Mouse (Mus musculus) forebrain, postnatal 0 days (tissue): ENCODE data around the gene Dppa4. TPM values are rescaled to one million over a fixed set of nuclear protein-coding genes. Genes with fewer than 3 reads are reported as not detected.
"Not testable (repeated sequence)": the region's sequence is repeated elsewhere in the genome, so short reads cannot be mapped to it uniquely, and the experiment has no call there.

Experiments
- ATAC-seq: fragments of 200-750 bp; cut with Nextera tagmentation; 2 replicates; pipeline ENCODE4 v1.8.0; 2017; ENCODE audit warnings: mild to moderate bottlenecking, moderate library complexity
- DNase-seq: peaks from one replicate; pipeline ENCODE4 v3.0.0-alpha.2; 2015
- H3K27ac ChIP-seq: fragments of 300-500 bp; sonication (generic); 2 replicates; pipeline ENCODE4 v1.5.1; 2014; ENCODE audit warnings: low read depth, mild to moderate bottlenecking, antibody characterized with exemption, low read length, moderate library complexity, mixed read lengths
- H3K27me3 ChIP-seq: fragments of 300-500 bp; sonication (generic); 2 replicates; pipeline ENCODE4 v1.6.1; 2014; ENCODE audit warnings: mild to moderate bottlenecking, low read length, mixed read lengths; ENCODE audit not compliant: insufficient read depth
- H3K36me3 ChIP-seq: fragments of 300-500 bp; sonication (generic); 2 replicates; pipeline ENCODE4 v1.6.1; 2014; ENCODE audit warnings: mild to moderate bottlenecking, moderate library complexity; ENCODE audit not compliant: insufficient read depth
- H3K4me1 ChIP-seq: fragments of 300-500 bp; sonication (generic); 2 replicates; pipeline ENCODE4 v1.6.1; 2014; ENCODE audit warnings: antibody characterized with exemption; ENCODE audit not compliant: insufficient read depth
- H3K4me2 ChIP-seq: fragments of 300-500 bp; sonication (generic); 2 replicates; pipeline ENCODE4 v1.6.1; 2014; ENCODE audit warnings: low read depth, mild to moderate bottlenecking, moderate library complexity
- H3K4me3 ChIP-seq: fragments of 300-500 bp; sonication (generic); 2 replicates; pipeline ENCODE4 v1.5.1; 2014; ENCODE audit warnings: low read depth, low read length, mixed read lengths
- H3K9ac ChIP-seq: fragments of 300-500 bp; sonication (generic); 2 replicates; pipeline ENCODE4 v1.6.1; 2014; ENCODE audit warnings: mild to moderate bottlenecking
- H3K9me3 ChIP-seq: fragments of 300-500 bp; sonication (generic); 2 replicates; pipeline ENCODE4 v1.6.1; 2016; ENCODE audit warnings: low read length
- CTCF ChIP-seq: sonication (generic); IDR thresholded peaks from 2 replicates; pipeline ENCODE4 v1.5.1; 2016; ENCODE audit warnings: antibody characterized with exemption, control low read depth, low read depth
- WGBS: fragments of 180-500 bp; shearing (Covaris S2); extraction: QIAGEN DNeasy Blood & Tissue Kit; methylation state at CpG from one replicate; pipeline ENCODE4 v1.1.7; 2014; 5-methylcytosine and 5-hydroxymethylcytosine counted together
- polyA plus RNA-seq: library from polyadenylated mRNA; unstranded; fragments of >200 nt; fragmentation: Nextera tagmentation; extraction: Ambion mirVana; gene quantifications from 2 replicates; pipeline ENCODE4 v1.2.1, GENCODE M21; 2015
- total RNA-seq: library from RNA; depleted of rRNA; stranded (reverse); fragments of >200 nt; gene quantifications from 2 replicates; pipeline ENCODE4 v1.2.3, GENCODE M21; 2014

Dppa4 gene
- total and polyA plus RNA-seq, 2 experiments from 2014 or later = not detected

DNA sequence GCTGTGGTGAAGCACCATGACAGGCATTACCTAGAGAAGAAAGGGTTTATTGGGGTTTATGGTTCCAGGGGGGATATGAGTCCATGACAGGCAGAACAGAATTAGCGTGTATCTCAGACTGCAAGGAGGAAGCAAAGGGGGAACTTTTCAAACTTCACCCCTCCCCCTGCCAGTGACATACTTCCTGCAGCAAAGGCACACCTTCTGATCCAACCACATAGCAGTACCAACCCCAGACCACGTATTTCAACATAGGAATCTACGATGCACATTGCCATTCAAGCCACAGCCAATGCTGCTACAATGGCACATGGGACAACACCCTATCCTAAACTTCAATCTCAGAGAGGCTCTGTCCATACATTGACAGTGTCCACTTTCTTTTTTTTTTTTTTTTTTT is 16.4 kb downstream of the Dppa4 start:
- Histone ChIP-seq H3K9ac (no peak overlapping the region), H3K4me2 (no peak overlapping the region), H3K9me3 (no peaks in the 10 kb centered on the region), H3K36me3 (no peaks in the 10 kb centered on the region), H3K27me3 (no peaks in the 10 kb centered on the region), H3K4me3 (no peak overlapping the region), H3K4me1 (no peaks in the 10 kb centered on the region), H3K27ac (no peak overlapping the region)
- 85% methylated on average over 3 of the region's 3 CpGs for WGBS
- no peak for TF ChIP-seq CTCF
- no peak for DNase-seq
- no peak for ATAC-seq

- no peaks in the 10 kb centered on the region for H3K36me3 ChIP-seq
- H3K4me3 ChIP-seq = no peak within 1 kb of the TSS
- DNase-seq = no peak
- no peaks in the 10 kb centered on the region for H3K27me3 ChIP-seq
- no peak within 1 kb of the TSS for H3K4me2 ChIP-seq
- H3K4me1 ChIP-seq = no peaks in the 10 kb centered on the region
- no peak within 1 kb of the TSS for H3K9ac ChIP-seq
- no peak for ATAC-seq
- WGBS = 89% methylated on average over 7 of the region's 7 CpGs
- no peaks in the 10 kb centered on the region for H3K9me3 ChIP-seq
- no peak for TF ChIP-seq CTCF
- no peak within 1 kb of the TSS for H3K27ac ChIP-seq
Observed at GRCm38 (mm10) chr16:48303509-48303908, 20.0 kb downstream of the Dppa4 start, which contains the start of gene Dppa2. Dppa2 (plus strand) TSS chr16:48303908.

DNA sequence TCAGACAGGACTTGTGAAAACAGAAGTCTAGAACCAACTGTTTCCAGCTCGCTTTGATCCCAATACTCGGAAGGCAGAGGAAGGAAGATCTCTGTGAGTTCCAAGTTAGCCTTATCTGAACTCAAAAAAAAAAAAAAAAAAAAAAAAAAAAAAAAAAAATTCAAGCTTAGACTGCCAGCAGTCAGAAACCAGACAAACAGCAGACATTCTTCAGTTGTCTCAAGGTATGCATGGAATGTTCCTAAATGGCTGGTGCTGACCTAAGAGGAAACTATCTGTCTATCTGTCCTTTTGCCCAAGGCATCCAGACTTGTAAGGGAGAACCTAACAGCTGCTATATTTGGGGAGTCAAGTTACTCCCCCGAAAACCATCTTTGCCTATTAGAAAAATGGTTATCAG is 20.4 kb downstream of the Dppa4 start:
- Histone ChIP-seq H3K9ac (no peak overlapping the region), H3K27ac (no peak overlapping the region), H3K4me1 (no peaks in the 10 kb centered on the region), H3K36me3 (no peaks in the 10 kb centered on the region), H3K9me3 (no peaks in the 10 kb centered on the region), H3K4me3 (no peak overlapping the region), H3K27me3 (no peaks in the 10 kb centered on the region), H3K4me2 (no peak overlapping the region)
- no peak for TF ChIP-seq CTCF
- 83% methylated on average over 3 of the region's 3 CpGs for WGBS
- DNase-seq = no peak
- ATAC-seq = no peak

DNA sequence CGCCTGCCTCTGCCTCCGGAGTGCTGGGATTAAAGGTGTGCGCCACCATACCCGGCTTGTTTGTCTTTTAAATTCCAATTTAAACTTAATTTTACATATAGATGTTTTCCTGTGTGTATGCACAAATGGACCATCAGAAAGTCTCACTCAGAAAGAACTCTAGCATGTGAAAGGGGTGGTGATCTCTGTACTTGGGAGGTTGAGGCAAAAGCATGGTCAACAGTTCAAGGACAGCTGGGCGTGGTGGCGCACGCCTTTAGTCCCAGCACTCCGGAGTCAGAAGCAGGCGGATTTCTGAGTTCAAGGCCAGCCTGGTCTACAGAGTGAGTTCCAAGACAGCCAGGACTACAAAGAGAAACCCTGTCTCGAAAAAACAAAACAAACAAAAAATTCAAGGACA is 25.4 kb downstream of the Dppa4 start:
- WGBS = 96% methylated on average over 10 of the region's 10 CpGs

DNA sequence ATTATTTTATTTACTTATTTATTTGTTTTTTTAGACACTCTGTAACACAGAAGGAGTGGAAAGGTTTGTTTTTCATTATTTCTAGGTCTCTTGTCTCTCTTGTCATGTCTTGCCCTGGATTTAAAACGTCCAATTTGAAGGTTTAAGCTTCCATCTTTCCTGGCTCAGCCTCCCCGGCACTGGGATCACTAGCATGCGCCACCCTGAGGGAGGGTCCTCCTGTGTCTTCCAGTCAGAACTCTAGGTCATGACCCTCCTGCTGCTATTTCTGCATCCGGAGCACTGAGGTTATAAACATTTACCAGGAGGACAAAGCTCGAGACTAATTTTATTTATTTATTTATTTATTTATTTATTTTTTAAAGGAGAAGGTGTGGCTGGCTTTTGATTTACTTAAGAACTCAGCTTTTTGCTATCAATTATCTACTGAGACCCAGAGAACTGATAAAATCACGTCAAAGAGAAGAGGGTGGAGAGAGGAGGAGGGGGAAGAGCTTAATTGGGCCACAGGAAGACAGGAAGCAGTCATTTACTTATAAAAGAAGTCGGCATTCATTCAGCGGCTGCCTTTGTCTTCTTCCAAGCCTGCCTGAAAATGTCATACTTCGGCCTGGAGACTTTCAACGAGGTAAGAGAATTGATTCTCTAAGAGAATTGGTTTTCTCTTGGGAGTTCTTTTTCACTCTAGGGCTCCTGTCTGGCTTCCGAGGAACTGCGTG is 26.5 kb downstream of the Dppa4 start:
- no peak for TF ChIP-seq CTCF
- no peak overlapping the region for H3K4me2 ChIP-seq
- H3K27me3 ChIP-seq = no peaks in the 10 kb centered on the region
- H3K9me3 ChIP-seq = no peaks in the 10 kb centered on the region
- DNase-seq (no peak), ATAC-seq (no peak)
- H3K9ac ChIP-seq = no peak overlapping the region
- H3K27ac ChIP-seq = no peak overlapping the region
- no peak overlapping the region for H3K4me3 ChIP-seq
- 67% methylated on average over 12 of the region's 12 CpGs for whole genome bisulfite sequencing
- no peaks in the 10 kb centered on the region for H3K36me3 ChIP-seq
- H3K4me1 ChIP-seq = no peaks in the 10 kb centered on the region

More for the DNA sequence above, 25.4 kb downstream of the Dppa4 start:
- H3K9ac ChIP-seq, H3K36me3 ChIP-seq, H3K27me3 ChIP-seq, H3K9me3 ChIP-seq, H3K4me3 ChIP-seq, H3K4me2 ChIP-seq, ATAC-seq, H3K4me1 ChIP-seq, DNase-seq, H3K27ac ChIP-seq: not testable (repeated sequence)

DNA sequence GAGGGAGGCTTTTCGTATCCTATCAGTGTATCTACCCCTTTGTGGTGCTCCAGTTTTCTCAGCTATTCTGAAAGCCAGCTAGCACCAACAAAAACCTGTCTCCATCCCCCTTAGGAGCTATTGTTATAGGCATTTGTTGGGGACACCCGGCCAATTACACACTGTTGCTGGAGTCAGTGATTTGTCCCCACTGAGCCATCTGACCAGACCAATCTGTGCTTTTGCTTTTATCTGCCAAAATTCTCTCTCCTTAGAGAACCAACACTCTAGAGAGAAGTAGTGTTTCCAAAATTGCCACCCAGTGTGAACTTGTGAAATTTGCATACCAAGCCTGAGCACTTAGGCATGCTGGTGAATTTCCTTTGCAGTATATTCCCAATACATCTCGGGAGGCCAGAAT is 31.8 kb downstream of the Dppa4 start:
- 77% methylated on average over 3 of the region's 3 CpGs for WGBS
- H3K4me3 ChIP-seq = no peak overlapping the region
- no peak for TF ChIP-seq CTCF
- no peaks in the 10 kb centered on the region for H3K36me3 ChIP-seq
- DNase-seq = no peak
- H3K27me3 ChIP-seq = no peaks in the 10 kb centered on the region
- H3K9me3 ChIP-seq = no peaks in the 10 kb centered on the region
- no peaks in the 10 kb centered on the region for H3K4me1 ChIP-seq
- peak; percentile 23; the same call in 1 of the 2 replicates for ATAC-seq
- no peak overlapping the region for H3K27ac ChIP-seq
- H3K4me2 ChIP-seq = no peak overlapping the region
- no peak overlapping the region for H3K9ac ChIP-seq

- ATAC-seq = no peak
- over 99% methylated on average over 6 of the region's 6 CpGs for WGBS
- Histone ChIP-seq H3K9me3 (no peaks in the 10 kb centered on the region), H3K4me3 (no peak overlapping the region), H3K27ac (no peak overlapping the region), H3K4me2 (no peak overlapping the region), H3K4me1 (no peaks in the 10 kb centered on the region), H3K36me3 (no peaks in the 10 kb centered on the region), H3K27me3 (no peaks in the 10 kb centered on the region), H3K9ac (no peak overlapping the region)
- TF ChIP-seq CTCF = no peak; the same call in 1 of the 2 replicates
- no peak for DNase-seq
Observed at GRCm38 (mm10) chr16:48320781-48321180, 37.2 kb downstream of the Dppa4 start.
